Mouse (Mus musculus) monocyte, adult 5-6 weeks (primary cell): ENCODE measurements around the gene Hoxd9. TPM values are rescaled to one million over a fixed set of nuclear protein-coding genes. Genes with fewer than 3 reads are reported as not detected.

Source experiments
- ATAC-seq: fragments of 153-309, 156-312 bp; replicated peaks from 2 replicates; pipeline ENCODE4 v1.8.0; 2017; ENCODE audit warnings: mild to moderate bottlenecking; ENCODE audit not compliant: low TSS enrichment, insufficient number of reproducible peaks, severe bottlenecking, poor library complexity, low FRiP score
- total RNA-seq: library from RNA; stranded (forward); fragments of 200-1000, 200-491, 200-594 nt; gene quantifications from 3 replicates; pipeline ENCODE4 v1.2.3, GENCODE M21; 2017

Hoxd9 gene
- total RNA-seq, 1 experiment from 2014 or later: not detected

DNA sequence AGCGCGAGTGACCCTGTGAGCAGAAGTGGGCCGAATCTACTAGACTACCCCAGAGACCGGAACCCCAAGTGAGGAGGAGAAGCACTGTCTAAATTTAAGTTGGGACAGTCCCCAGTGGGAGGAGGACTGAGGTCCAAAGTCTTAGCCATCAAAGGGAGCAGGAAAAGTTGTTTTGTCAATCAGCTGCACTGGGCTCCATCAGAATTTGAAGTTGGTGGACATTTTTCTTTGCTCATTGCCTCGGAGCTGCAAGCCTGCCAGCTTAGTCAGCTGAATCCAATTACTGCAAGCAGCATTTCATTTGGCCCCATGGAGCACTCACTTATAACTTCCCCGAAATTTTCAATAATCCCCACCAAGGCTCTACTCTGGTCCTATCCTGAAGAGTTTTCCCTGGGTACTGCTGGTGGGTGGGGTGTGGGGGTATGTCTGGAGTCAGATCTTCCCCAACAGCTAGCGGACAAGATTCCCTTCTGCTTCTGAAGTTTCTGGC lies 40.1 kb downstream of the Hoxd9 start:
- no peak for ATAC-seq

GRCm38 (mm10) chr2:74738623-74739475 lies 41.3 kb downstream of the Hoxd9 start:
- ATAC-seq: no peak

- no peak for ATAC-seq
Observed at GRCm38 (mm10) chr2:74739476-74739800, 41.9 kb downstream of the Hoxd9 start.

DNA sequence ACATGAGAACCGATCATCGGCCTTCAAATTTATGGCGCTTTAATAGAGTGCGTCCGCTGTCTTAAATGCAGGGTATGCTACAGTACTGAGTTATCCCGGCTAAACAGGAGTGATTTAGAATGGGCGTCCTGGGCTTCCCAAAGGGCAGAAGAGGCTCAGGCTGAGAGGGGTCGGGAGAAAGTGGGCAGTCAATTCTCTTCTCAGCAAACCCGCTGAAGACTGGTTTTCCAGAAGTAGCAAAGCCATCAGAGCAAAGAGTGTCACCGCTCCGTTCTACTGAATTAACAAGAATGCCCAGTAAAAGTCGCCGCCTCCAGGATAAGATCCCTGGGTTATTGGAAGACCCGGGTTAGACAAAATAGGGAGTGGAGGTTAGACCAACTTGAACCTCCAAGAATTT lies 42.3 kb downstream of the Hoxd9 start:
- ATAC-seq: no peak

GRCm38 (mm10) chr2:74740311-74741091 lies 43.0 kb downstream of the Hoxd9 start:
- ATAC-seq: no peak

DNA sequence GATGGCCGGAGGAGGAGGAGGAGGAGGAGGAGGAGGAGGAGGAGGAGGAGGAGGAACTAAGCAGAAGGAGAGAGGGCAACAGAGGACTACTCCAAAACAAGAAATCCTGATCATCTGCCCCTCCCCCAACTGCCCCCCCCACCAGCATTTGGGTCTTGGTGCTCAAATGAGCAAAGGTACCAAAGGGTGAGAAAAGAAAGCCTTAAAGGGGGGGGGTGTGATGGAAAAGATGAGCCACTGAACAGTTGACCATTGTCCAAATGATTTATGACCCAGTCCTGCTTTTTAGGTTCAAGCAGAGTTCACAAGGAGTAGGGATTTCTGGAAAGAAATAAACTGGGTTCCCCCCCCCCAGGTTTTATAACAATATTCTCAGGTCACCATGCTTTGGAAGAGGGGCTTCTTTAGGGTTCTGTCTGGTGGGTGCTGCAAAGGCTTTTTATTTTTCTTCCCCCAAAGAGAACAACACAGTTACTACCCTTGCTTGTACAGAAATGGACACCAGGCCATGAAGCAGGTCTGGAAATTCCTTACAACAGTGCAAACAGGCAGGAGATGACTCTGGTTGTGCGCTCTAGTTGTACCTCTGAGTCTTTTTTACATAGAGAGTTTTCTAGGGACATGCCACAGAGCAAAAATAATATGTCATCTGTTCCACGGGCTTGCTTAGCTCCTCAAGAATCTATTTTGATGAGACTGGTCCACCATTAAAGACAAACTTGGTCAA lies 43.9 kb downstream of the Hoxd9 start:
- ATAC-seq: no peak

DNA sequence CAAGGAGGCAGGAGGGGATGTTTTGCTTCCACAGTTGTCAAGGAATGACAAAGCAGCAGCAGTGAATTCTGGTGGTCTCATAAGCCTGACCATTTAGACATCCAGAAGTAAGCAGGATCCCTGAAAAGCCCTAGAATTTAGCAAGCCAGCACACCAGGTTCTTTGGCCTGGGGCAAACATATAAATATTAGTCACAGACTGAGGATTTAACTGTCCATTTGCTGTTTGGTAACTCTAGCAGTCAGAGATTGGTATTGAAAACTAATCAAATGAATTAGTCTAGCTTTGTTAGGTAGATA lies 44.4 kb downstream of the Hoxd9 start:
- no peak for ATAC-seq

GRCm38 (mm10) chr2:74745540-74746297 lies 48.2 kb downstream of the Hoxd9 start:
- ATAC-seq: no peak

DNA sequence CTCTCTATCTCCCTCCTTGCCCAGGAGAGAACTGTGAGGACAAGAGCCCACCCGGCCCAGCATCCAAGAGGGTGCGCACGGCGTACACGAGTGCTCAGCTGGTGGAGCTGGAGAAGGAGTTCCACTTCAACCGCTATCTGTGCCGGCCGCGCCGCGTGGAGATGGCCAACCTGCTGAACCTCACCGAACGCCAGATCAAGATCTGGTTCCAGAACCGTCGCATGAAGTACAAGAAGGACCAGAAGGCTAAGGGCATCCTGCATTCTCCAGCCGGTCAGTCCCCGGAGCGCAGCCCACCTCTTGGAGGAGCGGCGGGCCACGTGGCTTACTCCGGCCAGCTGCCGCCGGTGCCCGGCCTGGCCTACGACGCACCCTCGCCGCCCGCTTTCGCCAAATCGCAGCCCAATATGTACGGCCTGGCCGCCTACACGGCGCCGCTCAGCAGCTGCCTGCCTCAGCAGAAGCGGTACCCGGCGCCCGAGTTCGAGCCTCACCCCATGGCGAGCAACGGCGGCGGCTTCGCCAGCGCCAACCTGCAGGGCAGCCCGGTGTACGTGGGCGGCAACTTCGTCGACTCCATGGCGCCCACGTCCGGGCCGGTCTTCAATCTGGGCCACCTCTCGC lies 48.9 kb downstream of the Hoxd9 start:
- no peak for ATAC-seq

GRCm38 (mm10) chr2:74747006-74747405 lies 49.5 kb downstream of the Hoxd9 start:
- no peak for ATAC-seq

GRCm38 (mm10) chr2:74747661-74748141 lies 50.2 kb downstream of the Hoxd9 start:
- no peak for ATAC-seq

DNA sequence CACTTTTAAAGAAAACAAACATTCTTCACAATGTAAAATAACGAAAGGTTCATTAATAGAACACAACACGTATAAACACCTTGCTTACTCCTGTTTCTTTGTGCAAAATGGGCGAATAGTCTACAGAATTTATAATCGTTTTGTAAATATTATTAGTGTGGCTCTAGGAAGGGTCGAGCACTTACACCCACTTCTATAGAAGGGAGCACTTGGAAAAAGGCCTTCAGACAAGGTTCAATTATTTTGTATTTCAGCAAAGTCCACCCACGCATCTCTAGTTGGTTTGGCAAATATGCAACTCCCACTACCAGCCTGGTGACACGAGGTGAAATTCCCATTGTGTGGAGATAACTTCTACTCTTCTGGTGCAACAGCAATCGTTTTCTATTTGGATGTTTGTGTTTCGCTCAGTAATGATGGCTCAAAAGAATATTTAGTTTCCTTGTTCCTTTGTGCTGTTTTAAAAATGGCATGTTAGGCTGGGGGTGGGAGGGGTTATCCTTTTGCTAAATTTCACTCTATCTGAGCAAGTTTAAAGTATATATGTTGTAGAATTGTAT lies 51.0 kb downstream of the Hoxd9 start:
- ATAC-seq: no peak

GRCm38 (mm10) chr2:74749337-74750121 lies 52.0 kb downstream of the Hoxd9 start:
- no peak for ATAC-seq

Other genes starting within 250 kb of the Hoxd9 start
- 23.9 to 47.3 TPM (median 36.4 TPM) in 3 replicates for gene Lnpk, start 118.3 kb upstream of the Hoxd9 start, total RNA-seq
- gene Evx2, start 38.2 kb upstream of the Hoxd9 start, total RNA-seq: not detected in 3 replicates
- gene Hoxd13, start 29.4 kb upstream of the Hoxd9 start, total RNA-seq: not detected in 3 replicates
- not detected in 3 replicates for gene Hoxd12, start 22.7 kb upstream of the Hoxd9 start, total RNA-seq
- gene Hoxd11, start 18.2 kb upstream of the Hoxd9 start, total RNA-seq: not detected in 3 replicates
- not detected in 3 replicates for gene Hoxd10, start 5.8 kb upstream of the Hoxd9 start, total RNA-seq
- gene Hoxd8, start 6.9 kb downstream of the Hoxd9 start, total RNA-seq: not detected in 3 replicates
- gene Hoxd3, start 14.2 kb downstream of the Hoxd9 start, total RNA-seq: not detected in 3 replicates
- not detected in 3 replicates for gene Hoxd4, start 14.2 kb downstream of the Hoxd9 start, total RNA-seq
- not detected in 3 replicates for gene Gm28230, start 29.0 kb downstream of the Hoxd9 start, total RNA-seq
- gene Hoxd1, start 65.3 kb downstream of the Hoxd9 start, total RNA-seq: not detected in 3 replicates
- gene Mtx2, start 128.1 kb downstream of the Hoxd9 start, total RNA-seq: 12.6 to 28.7 TPM (median 26.8 TPM) in 3 replicates